Mouse (Mus musculus) erythroblast, embryonic 14.5 days (primary cell): ENCODE measurements around the gene Pbp2. TPM values are rescaled to one million over a fixed set of nuclear protein-coding genes. Genes with fewer than 3 reads are reported as not detected.

ENCODE experiments used
- H3K27me3 ChIP-seq: 2 replicates; pipeline ENCODE4 v1.6.1; 2012; ENCODE audit warnings: inconsistent platforms; ENCODE audit not compliant: control insufficient read depth
- H3K36me3 ChIP-seq: 2 replicates; pipeline ENCODE4 v1.6.1; 2012; ENCODE audit warnings: mild to moderate bottlenecking, inconsistent platforms; ENCODE audit not compliant: control insufficient read depth
- H3K4me1 ChIP-seq: 2 replicates; pipeline ENCODE4 v1.6.1; 2012; ENCODE audit warnings: inconsistent platforms; ENCODE audit not compliant: control insufficient read depth
- H3K4me3 ChIP-seq: replicated peaks from 2 replicates; pipeline ENCODE3; 2012; ENCODE audit warnings: moderate library complexity, mild to moderate bottlenecking, inconsistent platforms
- H3K9me3 ChIP-seq: 2 replicates; pipeline ENCODE4 v1.6.1; 2012; ENCODE audit warnings: low read length, inconsistent platforms, mixed read lengths; ENCODE audit not compliant: control insufficient read depth
- GATA1 ChIP-seq: IDR thresholded peaks from 2 replicates; pipeline ENCODE4 v1.6.1; 2012; ENCODE audit warnings: low read length, inconsistent platforms, mixed read lengths
- TAL1 ChIP-seq: IDR thresholded peaks from 3 replicates; pipeline ENCODE4 v1.6.1; 2012; ENCODE audit warnings: low read length, inconsistent platforms, mixed read lengths
- polyA plus RNA-seq: library from polyadenylated mRNA; stranded (reverse); fragments of >175 nt; gene quantifications from 2 replicates; pipeline ENCODE4 v1.2.3, GENCODE M21; 2012

Pbp2 gene
- polyA plus RNA-seq = not detected in 2 replicates

- H3K9me3 ChIP-seq = no peaks in the 10 kb centered on the region
- H3K4me1 ChIP-seq = no peaks in the 10 kb centered on the region
- no peaks in the 10 kb centered on the region for H3K36me3 ChIP-seq
- no peak within 1 kb of the TSS for H3K4me3 ChIP-seq
- TF ChIP-seq TAL1 (no peak), GATA1 (no peak)
- no peaks in the 10 kb centered on the region for H3K27me3 ChIP-seq
Observed at GRCm38 (mm10) chr6:135310305-135310704, at the start of gene Pbp2. Gene Pbp2 (minus strand): TSS chr6:135310405.

- Histone ChIP-seq H3K9me3 (no peaks in the 10 kb centered on the region), H3K36me3 (no peaks in the 10 kb centered on the region), H3K4me3 (no peak overlapping the region), H3K4me1 (no peaks in the 10 kb centered on the region), H3K27me3 (no peaks in the 10 kb centered on the region)
- TF ChIP-seq TAL1 = no peak
- no peak for TF ChIP-seq GATA1
Observed at GRCm38 (mm10) chr6:135354953-135355352, 44.7 kb upstream of the Pbp2 start.

- Histone ChIP-seq H3K4me3 (no peak overlapping the region), H3K27me3 (no peaks in the 10 kb centered on the region), H3K4me1 (no peaks in the 10 kb centered on the region), H3K36me3 (no peaks in the 10 kb centered on the region), H3K9me3 (no peaks in the 10 kb centered on the region)
- TF ChIP-seq GATA1 = no peak
- TF ChIP-seq TAL1 = no peak
Observed at GRCm38 (mm10) chr6:135352537-135352936, 42.3 kb upstream of the Pbp2 start.

GRCm38 (mm10) chr6:135351638-135352302 lies 41.6 kb upstream of the Pbp2 start:
- no peak for TF ChIP-seq GATA1
- no peak for TF ChIP-seq TAL1
- no peak overlapping the region for H3K4me3 ChIP-seq
- no peaks in the 10 kb centered on the region for H3K36me3 ChIP-seq
- H3K9me3 ChIP-seq = no peaks in the 10 kb centered on the region
- H3K27me3 ChIP-seq = no peaks in the 10 kb centered on the region
- no peaks in the 10 kb centered on the region for H3K4me1 ChIP-seq

- Histone ChIP-seq H3K4me1 (no peaks in the 10 kb centered on the region), H3K9me3 (no peaks in the 10 kb centered on the region), H3K27me3 (no peaks in the 10 kb centered on the region), H3K4me3 (no peak overlapping the region), H3K36me3 (no peaks in the 10 kb centered on the region)
- TF ChIP-seq TAL1 = no peak
- TF ChIP-seq GATA1 = no peak
Observed at GRCm38 (mm10) chr6:135341076-135341378, 30.8 kb upstream of the Pbp2 start.

- Histone ChIP-seq H3K9me3 (no peaks in the 10 kb centered on the region), H3K4me3 (no peak overlapping the region), H3K27me3 (no peaks in the 10 kb centered on the region), H3K4me1 (no peaks in the 10 kb centered on the region), H3K36me3 (no peaks in the 10 kb centered on the region)
- TF ChIP-seq TAL1 (no peak), GATA1 (no peak)
Observed at GRCm38 (mm10) chr6:135340355-135341075, 30.3 kb upstream of the Pbp2 start.

- Histone ChIP-seq H3K36me3 (no peaks in the 10 kb centered on the region), H3K4me3 (no peak overlapping the region), H3K27me3 (no peaks in the 10 kb centered on the region), H3K9me3 (no peaks in the 10 kb centered on the region), H3K4me1 (no peaks in the 10 kb centered on the region)
- TF ChIP-seq TAL1 = no peak
- TF ChIP-seq GATA1 = no peak
Observed at GRCm38 (mm10) chr6:135336376-135336775, 26.2 kb upstream of the Pbp2 start.

GRCm38 (mm10) chr6:135333994-135334651 lies 23.9 kb upstream of the Pbp2 start:
- Histone ChIP-seq H3K27me3 (no peaks in the 10 kb centered on the region), H3K4me3 (no peak overlapping the region), H3K36me3 (no peaks in the 10 kb centered on the region), H3K9me3 (no peaks in the 10 kb centered on the region), H3K4me1 (no peaks in the 10 kb centered on the region)
- TF ChIP-seq GATA1 (no peak), TAL1 (no peak)

- no peak for TF ChIP-seq GATA1
- no peak for TF ChIP-seq TAL1
- Histone ChIP-seq H3K36me3 (no peaks in the 10 kb centered on the region), H3K4me3 (no peak overlapping the region), H3K4me1 (no peaks in the 10 kb centered on the region), H3K9me3 (no peaks in the 10 kb centered on the region), H3K27me3 (no peaks in the 10 kb centered on the region)
Observed at GRCm38 (mm10) chr6:135332737-135333281, 22.6 kb upstream of the Pbp2 start.
